Mouse (Mus musculus): ENCODE data around the gene Lgals12. TPM values are rescaled to one million over a fixed set of nuclear protein-coding genes. Genes with fewer than 3 reads are reported as not detected.

The Lgals12 gene
- total and polyA plus RNA-seq, 2 experiments from 2014 or later = 0.19 to 0.21 TPM

DNA sequence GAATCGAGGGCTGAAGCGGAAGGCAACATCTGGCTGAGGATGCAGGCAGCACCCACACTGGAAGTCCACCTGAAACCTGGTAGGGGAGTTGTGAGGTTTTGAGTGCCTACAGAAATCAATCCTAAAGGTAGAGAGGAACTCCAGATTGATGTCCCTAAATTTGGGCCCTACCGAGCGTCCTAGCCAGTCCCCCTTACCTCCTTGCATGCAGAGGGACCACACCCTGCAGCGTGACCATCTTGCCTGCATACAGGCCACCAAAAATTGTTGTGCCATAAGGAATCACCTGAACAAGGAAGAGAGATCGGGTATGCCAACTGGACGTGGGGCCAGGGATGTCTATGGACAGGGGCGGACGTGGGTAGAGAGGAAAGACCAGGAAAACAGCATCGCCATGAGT is 2.9 kb downstream of the Lgals12 start:
- ATAC-seq (no peak), DNase-seq (no peak)
- H3K4me1 ChIP-seq (ENCODE audit: insufficient read depth) = peaks cover 11% of the 10 kb centered on the region; the same call in 1 of the 2 replicates
- 97% methylated on average over 10 of the region's 10 CpGs for WGBS
- no peak overlapping the region for H3K9ac ChIP-seq
- no peak overlapping the region for H3K27ac ChIP-seq (ENCODE audit: low read depth, low read length)
- no peaks in the 10 kb centered on the region for H3K27me3 ChIP-seq (ENCODE audit: insufficient read depth, low read length)
- no peaks in the 10 kb centered on the region for H3K36me3 ChIP-seq (ENCODE audit: insufficient read depth)
- no peak overlapping the region for H3K4me2 ChIP-seq (ENCODE audit: low read depth)
- no peak overlapping the region for H3K4me3 ChIP-seq (ENCODE audit: low read depth, low read length)
- no peak for TF ChIP-seq CTCF (IDR thresholded peaks at IDR 0.05; ENCODE audit: low read depth)
- H3K9me3 ChIP-seq (ENCODE audit: low read length) = no peaks in the 10 kb centered on the region

DNA sequence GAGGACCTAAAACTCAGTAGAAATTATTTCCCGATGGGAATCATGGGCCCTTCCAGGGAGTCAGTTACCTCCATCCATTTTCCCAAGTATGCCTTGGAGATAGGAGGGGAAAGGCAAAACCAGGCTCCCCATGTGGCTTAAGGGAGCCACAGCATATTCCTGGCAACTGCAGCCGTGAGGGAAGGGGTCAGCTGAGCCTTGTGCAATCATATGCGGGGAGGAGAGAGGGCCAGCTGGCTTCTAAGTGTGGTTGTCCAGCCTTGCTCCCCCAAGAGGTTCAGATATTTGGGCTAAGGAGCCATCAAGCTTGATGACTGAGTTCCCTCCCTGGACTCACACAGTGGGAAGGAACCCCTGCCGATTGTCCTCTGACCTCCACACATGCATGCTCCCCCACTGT is 5.4 kb downstream of the Lgals12 start:
- H3K9ac ChIP-seq = no peak overlapping the region
- no peaks in the 10 kb centered on the region for H3K27me3 ChIP-seq (ENCODE audit: insufficient read depth, low read length)
- no peak for TF ChIP-seq CTCF (IDR thresholded peaks at IDR 0.05; ENCODE audit: low read depth)
- peaks cover 4% of the 10 kb centered on the region; the same call in 1 of the 2 replicates for H3K4me1 ChIP-seq (ENCODE audit: insufficient read depth)
- DNase-seq (no peak), ATAC-seq (no peak)
- no peak overlapping the region for H3K27ac ChIP-seq (ENCODE audit: low read depth, low read length)
- 78% methylated on average over 4 of the region's 4 CpGs for WGBS
- no peaks in the 10 kb centered on the region for H3K9me3 ChIP-seq (ENCODE audit: low read length)
- no peaks in the 10 kb centered on the region for H3K36me3 ChIP-seq (ENCODE audit: insufficient read depth)
- no peak overlapping the region for H3K4me3 ChIP-seq (ENCODE audit: low read depth, low read length)
- H3K4me2 ChIP-seq (ENCODE audit: low read depth) = no peak overlapping the region

DNA sequence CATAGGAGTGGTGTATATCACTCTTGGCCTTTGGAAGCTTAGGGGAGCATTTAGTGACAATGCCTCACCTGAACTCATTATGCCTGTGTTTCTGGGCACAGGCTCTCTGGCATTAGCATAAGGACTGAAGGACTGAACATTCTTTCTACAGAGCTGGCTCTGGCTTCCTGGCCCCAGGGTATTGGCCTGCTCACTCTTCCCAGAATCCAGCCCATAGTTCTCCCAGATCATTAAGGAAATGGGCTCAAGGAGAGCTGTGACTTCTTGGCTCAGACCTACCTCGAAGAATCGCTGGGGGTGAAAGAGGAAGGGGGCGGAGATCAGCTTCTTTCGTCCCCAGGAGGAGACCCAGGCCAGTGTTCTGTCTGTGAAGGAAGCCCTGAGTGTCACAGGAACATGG is 8.5 kb downstream of the Lgals12 start:
- WGBS = 58% methylated on average over 4 of the region's 4 CpGs
- Histone ChIP-seq H3K36me3 (ENCODE audit: insufficient read depth) (no peaks in the 10 kb centered on the region), H3K9me3 (ENCODE audit: low read length) (no peaks in the 10 kb centered on the region), H3K4me3 (ENCODE audit: low read depth, low read length) (no peak overlapping the region), H3K27me3 (ENCODE audit: insufficient read depth, low read length) (no peaks in the 10 kb centered on the region), H3K9ac (no peak overlapping the region), H3K4me1 (ENCODE audit: insufficient read depth) (no peaks in the 10 kb centered on the region), H3K4me2 (ENCODE audit: low read depth) (no peak overlapping the region), H3K27ac (ENCODE audit: low read depth, low read length) (no peak overlapping the region)
- ATAC-seq (no peak), DNase-seq (no peak)
- no peak for TF ChIP-seq CTCF (IDR thresholded peaks at IDR 0.05; ENCODE audit: low read depth)

DNA sequence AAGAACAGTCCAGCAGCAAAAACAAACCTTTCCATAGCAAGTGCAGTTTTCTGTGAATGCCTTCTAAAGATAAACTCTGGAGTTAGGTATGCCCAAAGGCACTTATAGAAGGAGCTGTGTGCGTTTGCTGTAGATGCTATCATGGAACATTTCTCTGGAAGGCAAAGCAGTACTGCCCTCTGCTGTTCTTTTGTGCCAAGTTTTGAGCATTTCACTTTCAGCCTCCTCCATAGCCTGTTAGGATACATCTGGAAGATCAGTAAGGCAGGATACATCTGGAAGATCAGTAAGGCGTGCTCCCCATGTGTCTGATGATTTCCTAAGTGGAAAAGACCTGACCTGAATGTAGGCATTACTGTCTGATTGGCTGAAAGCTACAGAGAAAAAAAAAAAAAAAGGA is 11.5 kb downstream of the Lgals12 start:
- peak; percentile 73 for TF ChIP-seq CTCF (IDR thresholded peaks at IDR 0.05; ENCODE audit: low read depth)
- 26% methylated on average over 2 of the region's 2 CpGs for WGBS
- ATAC-seq (no peak), DNase-seq (peak; percentile 48)
- Histone ChIP-seq H3K36me3 (ENCODE audit: insufficient read depth) (no peaks in the 10 kb centered on the region), H3K4me1 (ENCODE audit: insufficient read depth) (no peaks in the 10 kb centered on the region), H3K27ac (ENCODE audit: low read depth, low read length) (no peak overlapping the region), H3K9ac (no peak overlapping the region), H3K4me2 (ENCODE audit: low read depth) (no peak overlapping the region), H3K4me3 (ENCODE audit: low read depth, low read length) (no peak overlapping the region), H3K9me3 (ENCODE audit: low read length) (no peaks in the 10 kb centered on the region), H3K27me3 (ENCODE audit: insufficient read depth, low read length) (no peaks in the 10 kb centered on the region)

DNA sequence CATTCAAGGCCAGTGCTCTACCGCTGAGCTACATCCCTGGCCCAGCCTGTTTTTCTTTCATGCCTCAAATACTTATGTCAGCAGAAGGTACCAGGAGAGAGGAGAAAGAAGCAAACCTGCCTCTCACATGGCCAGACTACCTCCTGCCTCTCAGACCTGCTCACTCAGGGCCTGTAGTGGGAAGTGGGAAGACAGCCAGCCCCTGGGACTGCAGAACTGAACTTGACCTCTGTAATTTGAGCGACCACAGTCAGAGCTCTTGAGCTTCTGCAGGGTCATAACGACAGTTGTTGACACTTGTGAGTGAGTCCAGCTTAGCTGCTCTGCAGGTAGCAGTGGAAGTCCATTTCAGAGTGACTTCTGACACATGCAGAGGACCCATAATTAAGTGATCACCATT is 15.0 kb downstream of the Lgals12 start:
- no peak for TF ChIP-seq CTCF (IDR thresholded peaks at IDR 0.05; ENCODE audit: low read depth)
- Histone ChIP-seq H3K4me1 (ENCODE audit: insufficient read depth) (no peaks in the 10 kb centered on the region), H3K4me3 (ENCODE audit: low read depth, low read length) (no peak overlapping the region), H3K9ac (no peak overlapping the region), H3K27me3 (ENCODE audit: insufficient read depth, low read length) (no peaks in the 10 kb centered on the region), H3K27ac (ENCODE audit: low read depth, low read length) (no peak overlapping the region), H3K36me3 (ENCODE audit: insufficient read depth) (no peaks in the 10 kb centered on the region), H3K9me3 (ENCODE audit: low read length) (no peaks in the 10 kb centered on the region), H3K4me2 (ENCODE audit: low read depth) (no peak overlapping the region)
- WGBS = 64% methylated on average over 3 of the region's 3 CpGs
- no peak for ATAC-seq
- DNase-seq = no peak

DNA sequence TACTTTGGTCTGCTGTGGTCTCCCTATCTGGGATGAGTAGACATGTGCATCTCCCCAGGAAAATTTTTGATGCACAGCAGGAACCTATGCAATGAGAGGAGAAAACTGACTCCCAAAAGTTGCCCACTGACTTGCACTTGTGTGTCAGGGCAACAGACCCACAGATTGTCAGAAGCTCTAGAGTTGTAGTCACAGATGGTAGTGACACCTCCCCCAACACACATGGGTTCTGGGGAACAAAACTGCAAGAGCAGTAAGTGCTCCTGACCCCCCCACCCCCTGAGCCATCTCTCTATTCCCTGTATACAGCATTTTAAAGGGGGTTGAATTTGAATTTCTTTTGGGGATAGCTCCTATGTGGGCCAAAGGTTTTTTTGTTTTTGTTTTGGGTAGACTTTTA is 16.2 kb downstream of the Lgals12 start:
- Histone ChIP-seq H3K4me3 (ENCODE audit: low read depth, low read length) (no peak overlapping the region), H3K27me3 (ENCODE audit: insufficient read depth, low read length) (no peaks in the 10 kb centered on the region), H3K9ac (no peak overlapping the region), H3K9me3 (ENCODE audit: low read length) (no peaks in the 10 kb centered on the region), H3K36me3 (ENCODE audit: insufficient read depth) (no peaks in the 10 kb centered on the region), H3K4me2 (ENCODE audit: low read depth) (no peak overlapping the region), H3K4me1 (ENCODE audit: insufficient read depth) (no peaks in the 10 kb centered on the region), H3K27ac (ENCODE audit: low read depth, low read length) (no peak overlapping the region)
- DNase-seq = no peak
- no peak for TF ChIP-seq CTCF (IDR thresholded peaks at IDR 0.05; ENCODE audit: low read depth)
- ATAC-seq = no peak

DNA sequence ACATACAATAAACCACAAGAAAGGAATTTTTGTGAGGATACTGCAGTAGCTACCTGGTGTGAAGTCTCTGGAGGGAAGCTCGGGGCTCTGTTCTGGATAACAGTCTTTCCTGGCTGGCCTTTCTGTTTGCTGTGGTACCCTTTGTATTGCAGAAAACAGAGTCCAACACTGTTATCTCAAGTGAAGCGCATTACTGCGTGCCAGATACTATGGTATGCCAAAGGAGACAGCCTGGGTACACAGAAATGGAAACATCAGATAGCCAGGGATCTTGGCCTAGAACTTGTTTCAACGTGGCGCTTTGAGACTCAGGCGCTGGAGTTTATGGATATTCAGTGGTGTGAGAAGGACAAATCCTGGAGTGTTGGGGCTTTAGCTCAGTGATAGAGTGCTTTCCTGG is 21.2 kb downstream of the Lgals12 start:
- no peaks in the 10 kb centered on the region for H3K27me3 ChIP-seq (ENCODE audit: insufficient read depth, low read length)
- ATAC-seq = no peak

DNA sequence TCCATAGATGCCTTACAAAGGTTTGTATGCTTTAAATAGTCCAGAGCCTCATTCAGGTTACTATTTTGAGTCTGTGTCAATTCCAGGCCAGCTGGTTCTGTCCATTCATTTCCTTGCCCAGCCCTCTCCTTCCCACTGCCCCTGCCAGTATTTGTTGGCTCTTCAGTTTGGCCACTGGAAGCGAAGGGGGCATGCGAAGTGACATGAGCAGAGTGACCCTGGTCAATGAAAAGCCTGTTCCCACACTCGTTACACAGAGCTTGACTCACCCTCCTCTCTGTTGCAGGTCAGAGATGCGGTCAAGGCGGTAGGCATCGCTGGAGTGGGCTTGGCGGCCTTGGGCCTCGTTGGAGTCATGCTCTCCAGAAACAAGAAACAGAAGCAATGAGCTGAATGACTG is 21.7 kb downstream of the Lgals12 start:
- no peak for DNase-seq
- H3K4me3 ChIP-seq (ENCODE audit: low read depth, low read length) = no peak overlapping the region

More for the DNA sequence above, 21.2 kb downstream of the Lgals12 start:
- no peak for TF ChIP-seq CTCF (IDR thresholded peaks at IDR 0.05; ENCODE audit: low read depth)
- Histone ChIP-seq H3K36me3 (ENCODE audit: insufficient read depth) (no peaks in the 10 kb centered on the region), H3K4me2 (ENCODE audit: low read depth) (no peak overlapping the region), H3K27ac (ENCODE audit: low read depth, low read length) (no peak overlapping the region), H3K9me3 (ENCODE audit: low read length) (no peaks in the 10 kb centered on the region), H3K4me1 (ENCODE audit: insufficient read depth) (no peaks in the 10 kb centered on the region), H3K9ac (no peak overlapping the region), H3K4me3 (ENCODE audit: low read depth, low read length) (no peak overlapping the region)
- WGBS = 89% methylated on average over 6 of the region's 6 CpGs
- no peak for DNase-seq

More for the DNA sequence above, 21.7 kb downstream of the Lgals12 start:
- ATAC-seq = no peak
- Histone ChIP-seq H3K9ac (no peak overlapping the region), H3K4me1 (ENCODE audit: insufficient read depth) (no peaks in the 10 kb centered on the region), H3K36me3 (ENCODE audit: insufficient read depth) (no peaks in the 10 kb centered on the region), H3K9me3 (ENCODE audit: low read length) (no peaks in the 10 kb centered on the region), H3K27ac (ENCODE audit: low read depth, low read length) (no peak overlapping the region), H3K27me3 (ENCODE audit: insufficient read depth, low read length) (no peaks in the 10 kb centered on the region), H3K4me2 (ENCODE audit: low read depth) (no peak overlapping the region)
- WGBS = 78% methylated on average over 8 of the region's 8 CpGs
- no peak for TF ChIP-seq CTCF (IDR thresholded peaks at IDR 0.05; ENCODE audit: low read depth)
